Mouse (Mus musculus) monocyte, adult 5-6 weeks (primary cell): ENCODE data around the gene Ptch1. TPM values are rescaled to one million over a fixed set of nuclear protein-coding genes. Genes with fewer than 3 reads are reported as not detected.

Experiments
- ATAC-seq: fragments of 153-309, 156-312 bp; replicated peaks from 2 replicates; pipeline ENCODE4 v1.8.0; 2017; ENCODE audit warnings: mild to moderate bottlenecking; ENCODE audit not compliant: low TSS enrichment, insufficient number of reproducible peaks, severe bottlenecking, poor library complexity, low FRiP score
- total RNA-seq: library from RNA; stranded (forward); fragments of 200-1000, 200-491, 200-594 nt; gene quantifications from 3 replicates; pipeline ENCODE4 v1.2.3, GENCODE M21; 2017

The Ptch1 gene
- total RNA-seq, 1 experiment from 2014 or later: 2.8 TPM

DNA sequence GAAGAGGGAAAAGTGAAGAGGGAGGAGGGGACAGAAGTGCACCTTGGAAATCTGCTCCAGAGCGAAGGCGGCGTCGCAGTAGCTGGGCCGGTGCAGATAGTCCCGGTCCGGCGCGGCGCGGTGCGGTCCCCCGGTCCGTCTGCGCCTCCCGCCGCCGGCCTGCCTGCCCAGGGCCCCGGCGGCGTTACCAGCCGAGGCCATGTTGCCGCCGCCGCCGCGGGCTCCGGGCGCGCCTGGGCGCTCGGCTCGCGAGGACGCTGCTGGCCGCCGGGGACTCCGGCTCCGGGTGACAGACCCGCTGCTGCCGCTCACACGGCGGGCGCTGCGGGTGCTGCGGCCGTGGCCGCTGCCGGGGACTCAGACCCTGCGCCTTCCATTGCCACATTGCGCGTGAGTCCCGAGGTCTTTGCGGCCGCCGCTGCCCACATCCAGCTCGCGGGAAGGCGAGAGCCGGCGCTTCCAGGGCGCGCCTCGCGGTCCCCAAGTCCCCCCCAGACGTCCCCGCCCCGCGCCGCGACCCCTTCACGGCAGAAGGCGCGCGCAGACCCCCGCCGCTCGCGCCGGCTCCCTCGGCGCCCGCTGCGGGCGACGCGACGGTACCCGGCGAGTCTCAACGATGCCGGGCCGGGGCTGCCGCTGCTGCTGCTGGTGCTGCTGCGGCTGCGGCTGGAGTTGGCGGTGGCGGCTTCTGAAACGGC, 7.9 kb downstream of the Ptch1 start:
- ATAC-seq: no peak

DNA sequence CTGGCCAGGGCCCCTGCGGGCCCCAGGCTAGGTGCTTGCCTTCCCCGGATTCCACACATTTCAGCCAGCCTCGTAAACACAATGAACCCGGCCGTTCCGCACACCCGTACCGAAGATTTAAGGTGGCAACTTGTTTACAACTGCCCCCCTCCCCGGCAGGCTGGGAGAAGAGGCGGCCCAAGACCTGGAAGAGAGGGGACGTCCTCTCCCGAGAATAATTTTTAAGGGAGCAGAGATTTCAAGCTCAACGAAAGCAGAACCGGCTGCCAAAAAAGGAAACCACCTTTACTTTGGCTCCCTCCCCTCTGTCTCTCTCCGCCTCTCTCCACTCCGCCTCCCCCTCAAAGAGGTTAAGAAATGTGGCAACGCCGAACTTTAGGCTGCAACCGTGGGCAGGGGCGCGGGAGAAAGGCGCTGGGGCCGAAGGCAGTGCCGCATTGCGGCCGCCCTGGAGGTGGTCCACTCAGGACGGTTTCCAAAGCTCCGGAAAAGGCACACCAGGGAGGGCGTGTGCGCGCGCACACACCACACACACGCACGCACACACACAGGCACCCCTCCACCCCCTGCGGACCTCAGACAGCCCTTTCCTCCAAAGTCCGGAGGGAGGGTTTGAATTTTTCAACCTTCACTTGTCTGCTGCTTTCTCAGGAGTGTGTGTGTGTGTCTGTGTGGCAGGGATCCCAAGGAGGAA, 8.6 kb downstream of the Ptch1 start:
- no peak for ATAC-seq

DNA sequence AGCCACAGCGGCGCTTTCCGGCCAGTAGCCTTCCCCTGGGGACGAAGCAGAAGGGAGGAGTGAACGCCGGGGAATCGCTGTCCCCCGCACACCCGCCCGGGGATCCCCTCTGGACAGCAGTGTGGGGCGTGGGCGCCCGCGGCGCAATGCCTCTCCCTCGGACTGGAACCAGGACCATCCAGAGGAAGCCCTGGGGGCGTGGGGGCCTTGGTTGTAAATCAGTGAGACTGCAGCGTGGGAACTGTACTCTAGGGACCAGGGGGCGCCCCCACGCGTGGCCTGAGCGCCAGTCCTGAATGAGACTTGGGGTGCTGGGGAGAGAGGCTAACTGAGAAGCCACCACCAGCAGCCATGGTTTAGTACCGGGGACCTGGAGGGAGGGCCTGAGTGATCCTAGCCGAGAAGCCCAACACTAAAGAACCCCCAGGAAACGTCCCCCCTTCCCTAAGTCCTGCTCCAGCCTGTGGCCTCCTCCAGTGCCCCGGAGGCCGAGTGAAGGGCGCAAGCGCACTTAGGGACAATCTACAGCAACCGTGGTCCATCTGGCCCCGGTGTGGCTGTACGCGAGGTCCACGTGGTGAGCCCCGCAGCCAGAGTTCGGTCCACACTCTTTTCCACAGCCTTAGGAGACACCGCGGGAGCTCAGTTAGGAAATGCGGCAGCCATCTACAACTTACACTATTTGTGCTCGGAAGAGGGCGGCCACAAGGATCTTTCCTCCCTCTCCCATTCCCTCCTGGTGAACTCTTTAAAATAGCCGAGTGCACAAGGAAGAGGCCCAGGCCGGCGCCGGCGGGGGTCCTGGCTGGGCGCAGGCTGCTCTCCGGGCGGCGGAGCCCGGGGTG, 9.4 kb downstream of the Ptch1 start:
- no peak for ATAC-seq

- no peak for ATAC-seq
Measured at GRCm38 (mm10) chr13:63562972-63563780, 10.2 kb downstream of the Ptch1 start.

- no peak for ATAC-seq
Measured at GRCm38 (mm10) chr13:63562141-63562971, 11.0 kb downstream of the Ptch1 start.

- ATAC-seq: no peak
Measured at GRCm38 (mm10) chr13:63558297-63558890, 15.0 kb downstream of the Ptch1 start.

GRCm38 (mm10) chr13:63556431-63556830, 17.0 kb downstream of the Ptch1 start:
- no peak for ATAC-seq

DNA sequence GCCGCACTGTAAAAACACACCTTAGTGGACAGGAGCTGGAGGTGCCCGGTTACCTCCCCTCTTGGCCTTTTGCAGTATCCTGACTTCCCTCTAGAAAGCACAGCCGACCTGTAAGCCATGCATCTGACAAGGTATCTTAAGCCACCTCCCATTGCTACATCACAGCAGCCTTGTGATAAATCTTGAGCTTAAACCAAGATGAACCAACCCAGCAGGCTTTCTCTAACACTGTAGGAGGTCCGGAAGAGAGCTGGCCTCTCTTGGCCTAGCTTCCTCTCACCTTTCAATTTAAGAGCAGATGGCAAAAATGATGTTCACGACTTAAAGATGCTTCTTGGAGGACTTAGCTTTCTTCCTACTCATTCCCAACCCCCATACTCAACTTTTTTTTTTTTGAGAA, 17.5 kb downstream of the Ptch1 start:
- ATAC-seq: no peak

DNA sequence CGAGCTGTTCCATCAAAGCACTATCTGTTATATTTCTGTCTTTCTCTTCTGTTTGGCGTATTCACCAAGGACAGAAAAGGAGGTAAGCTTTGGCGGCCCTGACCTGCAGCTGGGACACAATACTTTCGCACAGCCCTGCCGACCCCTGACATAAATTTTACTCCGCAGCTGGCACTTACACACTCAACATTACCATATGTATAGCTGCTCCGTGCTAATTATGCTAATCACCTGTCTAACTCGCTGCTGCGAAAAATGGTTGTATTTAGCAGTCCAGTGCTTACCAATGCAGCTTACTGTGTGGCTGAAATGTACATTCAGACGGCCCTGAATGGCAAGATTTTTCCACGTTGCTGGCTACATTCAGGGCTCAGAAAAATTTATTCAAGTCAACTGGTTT, 18.8 kb downstream of the Ptch1 start:
- ATAC-seq: no peak

DNA sequence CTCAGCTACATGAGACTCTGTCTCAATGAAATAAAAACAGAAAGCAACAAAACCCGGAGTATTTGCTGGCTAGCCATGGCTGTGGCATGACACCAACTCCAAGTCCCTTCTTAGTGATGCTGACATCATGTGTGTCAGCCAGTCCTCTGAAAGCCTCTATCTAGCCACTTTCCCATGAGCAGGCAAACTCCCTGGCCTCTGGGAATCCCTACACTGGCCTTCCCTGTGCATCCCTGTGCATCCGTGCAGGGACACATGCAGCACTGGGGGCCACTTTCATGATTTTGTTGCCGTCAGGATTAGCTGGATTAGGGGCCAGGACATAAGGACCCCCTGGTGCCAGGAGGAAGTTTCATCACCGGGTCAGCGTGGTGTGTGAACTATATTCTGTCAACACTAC, 20.0 kb downstream of the Ptch1 start:
- no peak for ATAC-seq

DNA sequence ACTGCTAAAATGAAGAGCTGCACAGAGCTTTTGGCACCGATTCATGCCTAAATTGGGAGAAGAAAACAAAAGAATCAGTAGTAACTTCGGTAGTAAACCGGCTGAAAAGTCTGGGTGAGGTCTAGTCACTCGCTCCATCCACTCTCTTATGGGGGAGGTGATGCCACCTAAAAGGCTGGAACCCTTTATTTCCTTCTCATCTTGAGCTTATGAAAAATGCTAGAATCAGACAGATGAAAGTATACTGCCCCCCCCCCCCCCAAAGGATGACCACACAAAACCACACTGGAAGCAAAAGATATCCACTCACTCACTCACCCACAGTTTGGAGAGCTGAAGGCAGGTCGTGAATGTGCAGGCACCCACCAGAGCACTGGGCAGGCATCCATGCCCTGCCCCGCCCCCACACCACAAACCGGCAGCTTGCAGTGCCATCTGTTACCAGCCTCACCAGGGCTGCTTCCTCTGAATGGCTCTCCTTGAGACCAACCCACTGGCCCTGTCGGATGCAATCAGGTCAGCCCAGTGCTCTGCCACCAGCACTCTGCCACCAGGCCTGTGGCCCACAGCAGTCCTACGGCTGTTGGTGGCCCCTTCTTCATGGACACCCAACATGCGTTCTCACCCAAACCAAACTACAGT, 21.0 kb downstream of the Ptch1 start:
- 0 out of 2 replicates have a peak, but pooled peaks have one; percentile 18 for ATAC-seq

DNA sequence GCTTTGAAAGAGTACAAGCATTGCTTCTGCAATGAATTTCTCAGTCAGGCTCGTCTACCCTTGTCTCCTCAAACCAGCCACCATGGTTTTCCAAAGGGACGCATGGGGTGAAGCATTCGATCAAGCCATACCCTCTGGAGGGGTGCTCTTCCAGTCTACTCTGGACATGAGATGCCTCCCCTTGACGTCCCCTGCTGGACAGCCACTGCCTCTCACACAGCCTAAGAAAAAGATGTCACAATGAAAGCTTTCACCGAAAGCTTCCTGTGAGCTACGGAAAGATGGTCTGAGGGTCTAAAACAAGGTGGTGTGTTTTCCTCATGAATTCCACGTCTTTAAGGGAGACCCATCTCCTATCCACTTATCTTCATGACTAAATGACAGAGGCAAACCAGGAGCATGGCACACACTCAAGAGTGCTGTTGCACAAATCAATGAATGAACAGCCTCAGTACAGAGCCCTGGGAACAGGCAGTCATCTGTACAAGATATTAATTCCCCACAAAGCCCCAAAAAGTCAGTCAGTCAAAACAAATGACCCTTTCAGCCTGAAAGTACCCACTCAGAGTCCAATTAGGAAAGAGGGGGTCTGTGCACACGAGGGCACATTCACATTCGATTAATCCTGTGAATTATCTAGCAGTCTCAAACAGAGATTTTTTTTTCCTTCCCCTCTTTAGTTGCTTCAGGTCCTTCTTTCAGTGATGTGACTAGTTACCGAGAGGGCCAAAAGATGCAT, 21.7 kb downstream of the Ptch1 start:
- ATAC-seq: no peak

GRCm38 (mm10) chr13:63550367-63550766, 23.0 kb downstream of the Ptch1 start:
- ATAC-seq: no peak

- ATAC-seq: no peak
Measured at GRCm38 (mm10) chr13:63549210-63549609, 24.2 kb downstream of the Ptch1 start.

GRCm38 (mm10) chr13:63548571-63548970, 24.8 kb downstream of the Ptch1 start:
- ATAC-seq: no peak

DNA sequence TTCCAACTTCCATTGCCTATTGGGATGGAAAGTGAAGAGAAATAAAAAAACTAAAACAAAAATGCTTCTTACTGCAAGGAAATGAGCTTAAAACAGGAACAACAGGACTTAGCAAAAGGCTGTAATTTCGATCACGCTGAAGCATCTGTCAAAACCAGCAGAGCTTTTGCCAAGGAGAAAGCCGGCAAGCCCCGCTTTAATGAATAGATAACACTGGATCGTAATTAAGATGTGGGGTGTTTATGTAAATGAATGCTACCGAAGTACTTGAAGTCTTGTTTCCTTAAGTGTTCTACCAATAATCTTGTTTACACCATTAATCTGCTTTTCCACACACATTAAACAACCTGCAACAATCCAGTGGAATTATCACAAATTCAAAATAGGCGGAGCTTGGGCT, 28.1 kb downstream of the Ptch1 start:
- no peak for ATAC-seq

DNA sequence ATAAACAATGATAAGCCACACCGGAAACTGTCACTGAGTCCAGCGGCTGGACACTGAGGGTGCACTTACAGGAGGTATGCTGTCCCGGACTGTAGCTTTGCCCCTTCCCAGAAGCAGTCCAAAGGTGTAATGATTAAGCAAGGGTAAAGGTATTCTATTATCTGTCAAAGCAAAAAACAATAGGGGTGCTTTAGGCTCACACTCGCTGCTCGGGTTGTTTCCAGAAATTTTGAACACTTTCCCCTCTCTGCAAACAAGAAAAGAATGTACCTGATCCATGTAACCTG, 28.5 kb downstream of the Ptch1 start:
- ATAC-seq: no peak
